Mouse (Mus musculus) limb, embryonic 13.5 days (tissue): ENCODE results near the gene Has3. TPM values are rescaled to one million over a fixed set of nuclear protein-coding genes. Genes with fewer than 3 reads are reported as not detected.
A peak's percentile ranks its signal among the peaks of the same experiment; 100 is the strongest.
"Not testable (repeated sequence)": the region's sequence is repeated elsewhere in the genome, so short reads cannot be mapped to it uniquely, and the experiment has no call there.

Experiments used
- ATAC-seq: fragments of 200-750 bp; cut with Nextera tagmentation; 2 replicates; pipeline ENCODE4 v1.8.0; 2017; ENCODE audit warnings: low read depth, moderate number of reproducible peaks, moderate TSS enrichment; ENCODE audit not compliant: low FRiP score
- H3K27ac ChIP-seq: fragments of 300-500 bp; sonication (generic); 2 replicates; pipeline ENCODE4 v1.5.1; 2015; ENCODE audit warnings: inconsistent platforms, mild to moderate bottlenecking, moderate library complexity
- H3K27me3 ChIP-seq: fragments of 300-500 bp; sonication (generic); 2 replicates; pipeline ENCODE4 v1.6.1; 2015; ENCODE audit warnings: mild to moderate bottlenecking, inconsistent platforms
- H3K36me3 ChIP-seq: fragments of 300-500 bp; sonication (generic); 2 replicates; pipeline ENCODE4 v1.6.1; 2015; ENCODE audit warnings: inconsistent platforms, mild to moderate bottlenecking, moderate library complexity
- H3K4me1 ChIP-seq: fragments of 300-500 bp; sonication (generic); 2 replicates; pipeline ENCODE4 v1.6.1; 2015; ENCODE audit warnings: inconsistent platforms
- H3K4me2 ChIP-seq: fragments of 300-500 bp; sonication (generic); replicated peaks from 2 replicates; pipeline ENCODE4 v1.6.1; 2015; ENCODE audit warnings: inconsistent platforms, mild to moderate bottlenecking, moderate library complexity
- H3K4me3 ChIP-seq: fragments of 300-500 bp; sonication (generic); 2 replicates; pipeline ENCODE4 v1.5.1; 2015; ENCODE audit warnings: moderate library complexity, mild to moderate bottlenecking, inconsistent platforms
- H3K9ac ChIP-seq: fragments of 300-500 bp; sonication (generic); 2 replicates; pipeline ENCODE4 v1.6.1; 2015; ENCODE audit warnings: mild to moderate bottlenecking, inconsistent platforms
- H3K9me3 ChIP-seq: fragments of 300-500 bp; sonication (generic); 2 replicates; pipeline ENCODE4 v1.6.1; 2016; ENCODE audit warnings: inconsistent platforms
- WGBS: fragments of 180-500 bp; shearing (Covaris S2); methylation state at CpG from one replicate; pipeline ENCODE4 v1.1.7; 2015; 5-methylcytosine and 5-hydroxymethylcytosine counted together
- polyA plus RNA-seq: library from polyadenylated mRNA; unstranded; fragments of >200 nt; fragmentation: Nextera tagmentation; extraction: Ambion mirVana; gene quantifications from 2 replicates; pipeline ENCODE4 v1.2.1, GENCODE M21; 2015

The Has3 gene
- polyA plus RNA-seq, 1 experiment from 2014 or later: 0.25 TPM

DNA sequence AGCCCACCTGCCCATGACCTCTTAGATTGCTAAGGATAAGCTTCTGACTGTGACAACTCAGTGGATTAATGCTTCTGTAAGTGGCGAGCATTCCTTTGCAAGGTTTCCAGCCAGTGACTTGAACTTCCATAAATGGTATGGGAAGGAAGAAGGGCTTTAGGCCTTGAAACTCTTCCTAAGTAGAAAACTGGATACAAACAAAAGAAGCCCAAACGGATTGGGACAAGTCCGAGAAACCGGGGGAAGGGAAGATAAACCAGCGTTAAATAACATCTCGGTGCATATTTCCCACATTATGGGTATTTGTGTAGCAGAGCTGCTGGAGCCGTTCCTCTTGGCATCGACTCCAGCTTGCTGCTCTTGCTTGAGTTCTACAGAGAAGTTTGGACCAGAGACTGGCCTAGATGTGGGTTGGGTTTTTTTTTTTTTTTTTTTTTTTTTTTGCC is 54.9 kb downstream of the Has3 start:
- Histone ChIP-seq H3K4me1 (peaks cover 11% of the 10 kb centered on the region), H3K9me3 (no peaks in the 10 kb centered on the region), H3K27me3 (no peaks in the 10 kb centered on the region), H3K4me3 (no peak overlapping the region), H3K4me2 (no peak overlapping the region), H3K27ac (no peak overlapping the region), H3K9ac (no peak overlapping the region), H3K36me3 (peaks cover 34% of the 10 kb centered on the region)
- WGBS: 81% methylated on average over 8 of the region's 8 CpGs
- no peak for ATAC-seq

DNA sequence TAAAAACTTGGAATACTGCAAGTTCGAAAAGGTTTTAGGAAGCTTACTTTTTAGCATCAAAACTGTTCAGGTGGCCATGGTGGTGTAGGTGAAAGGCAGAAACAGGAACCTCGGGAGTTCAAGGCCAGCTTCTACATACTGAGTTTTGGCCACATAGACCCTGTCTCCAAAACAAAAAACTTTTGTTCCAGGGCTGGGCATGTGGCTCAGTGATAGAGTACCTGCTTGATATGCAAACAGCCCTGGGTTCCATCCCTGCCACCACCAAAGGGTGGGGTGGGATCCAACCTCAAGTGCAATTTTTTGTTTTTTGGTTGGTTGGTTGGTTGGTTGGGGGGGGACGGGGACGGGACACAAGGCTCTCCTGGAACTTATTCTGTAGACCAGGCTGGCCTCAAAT is 55.4 kb downstream of the Has3 start:
- peaks cover 14% of the 10 kb centered on the region for H3K4me1 ChIP-seq
- WGBS: 85% methylated on average over 4 of the region's 4 CpGs
- H3K27me3 ChIP-seq: no peaks in the 10 kb centered on the region
- H3K4me3 ChIP-seq: no peak overlapping the region
- no peaks in the 10 kb centered on the region for H3K9me3 ChIP-seq
- H3K27ac ChIP-seq: no peak overlapping the region
- peaks cover 29% of the 10 kb centered on the region for H3K36me3 ChIP-seq
- no peak for ATAC-seq
- H3K4me2 ChIP-seq: no peak overlapping the region
- no peak overlapping the region for H3K9ac ChIP-seq

DNA sequence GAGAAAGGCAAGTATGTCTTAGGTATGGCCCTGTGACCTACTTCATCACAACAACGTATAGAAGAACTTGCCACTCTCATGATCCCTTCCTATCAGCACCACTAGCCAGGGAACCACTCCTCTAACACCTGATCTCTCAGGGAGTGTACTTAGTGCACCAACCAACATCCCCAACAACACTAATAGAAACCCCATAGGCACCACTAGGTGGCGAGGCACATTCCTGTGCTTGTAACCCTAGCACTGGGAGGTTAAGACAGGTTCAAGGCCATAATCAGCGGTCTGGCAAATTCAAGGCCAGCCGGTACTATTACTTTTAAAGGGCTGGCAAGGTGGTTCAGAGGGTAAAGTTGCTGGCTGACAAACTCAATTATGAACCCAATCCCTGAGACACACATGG is 57.2 kb downstream of the Has3 start:
- Histone ChIP-seq H3K27ac (no peak overlapping the region), H3K36me3 (peaks cover 14% of the 10 kb centered on the region), H3K27me3 (no peaks in the 10 kb centered on the region), H3K9me3 (no peaks in the 10 kb centered on the region), H3K4me1 (peaks cover 28% of the 10 kb centered on the region), H3K4me2 (no peak overlapping the region), H3K9ac (no peak overlapping the region), H3K4me3 (no peak overlapping the region)
- WGBS: 54% methylated on average over 4 of the region's 4 CpGs
- ATAC-seq: no peak

DNA sequence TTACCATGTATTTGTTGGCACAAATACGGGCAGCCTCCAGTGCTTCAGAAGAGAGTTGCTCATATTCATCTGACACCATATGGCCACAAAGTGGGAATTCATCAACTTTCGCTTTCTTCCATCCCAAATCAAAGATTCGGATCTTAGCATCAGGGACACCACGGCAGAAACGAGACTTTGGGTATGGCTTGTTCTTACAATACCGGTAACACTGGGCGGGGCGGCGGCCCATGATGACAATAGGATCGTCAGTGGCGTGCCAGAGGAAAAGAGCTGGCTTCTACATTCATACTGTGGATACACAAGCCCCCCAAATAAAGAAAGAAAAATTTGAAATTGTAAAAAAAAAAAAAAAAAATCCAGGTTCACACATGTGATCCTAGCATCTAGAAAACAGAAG is 58.1 kb downstream of the Has3 start:
- H3K27ac ChIP-seq, H3K4me2 ChIP-seq, H3K36me3 ChIP-seq, H3K9me3 ChIP-seq, H3K9ac ChIP-seq, H3K27me3 ChIP-seq, ATAC-seq, H3K4me3 ChIP-seq: not testable (repeated sequence)
- peaks cover 35% of the 10 kb centered on the region for H3K4me1 ChIP-seq
- 92% methylated on average over 11 of the region's 11 CpGs for WGBS

DNA sequence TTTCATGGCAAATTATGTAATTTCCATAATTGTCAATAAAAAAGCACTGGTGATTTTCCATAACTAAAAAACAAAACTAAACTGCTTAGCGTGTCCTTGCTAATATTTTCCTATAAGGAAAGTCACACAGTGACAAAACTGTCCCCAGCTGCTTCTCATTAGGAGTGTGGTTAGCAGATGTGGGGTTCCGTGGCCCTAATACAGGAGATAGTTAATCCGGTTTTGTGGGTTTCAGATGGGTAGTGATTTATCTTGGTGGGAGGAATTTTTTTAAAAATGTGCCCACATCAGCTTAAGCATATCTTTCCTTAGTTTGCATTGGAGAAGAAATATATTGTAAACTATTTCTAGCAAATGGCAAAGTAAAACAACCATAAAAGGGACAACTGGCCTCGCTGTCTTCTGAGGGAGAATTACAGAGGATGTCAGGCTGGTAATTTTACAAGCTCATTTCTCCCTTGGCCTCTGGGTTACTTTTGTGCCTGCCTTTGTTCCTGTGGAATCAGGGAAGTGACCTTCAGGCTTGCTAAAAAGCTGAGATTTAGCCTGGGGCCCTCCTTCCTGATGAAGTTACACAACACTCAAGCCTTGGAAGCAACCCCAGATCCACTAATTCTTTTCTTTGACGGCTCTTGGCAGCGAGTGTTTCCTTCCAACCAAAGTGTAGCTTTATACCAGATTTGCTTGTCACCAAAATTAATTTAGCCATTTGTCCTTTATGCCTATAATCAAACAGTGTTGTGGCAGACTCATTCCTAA is 59.3 kb downstream of the Has3 start:
- WGBS: 10% methylated on average over 6 of the region's 6 CpGs
- peak overlapping the region; percentile 22; the same call in 1 of the 2 replicates for H3K27ac ChIP-seq

DNA sequence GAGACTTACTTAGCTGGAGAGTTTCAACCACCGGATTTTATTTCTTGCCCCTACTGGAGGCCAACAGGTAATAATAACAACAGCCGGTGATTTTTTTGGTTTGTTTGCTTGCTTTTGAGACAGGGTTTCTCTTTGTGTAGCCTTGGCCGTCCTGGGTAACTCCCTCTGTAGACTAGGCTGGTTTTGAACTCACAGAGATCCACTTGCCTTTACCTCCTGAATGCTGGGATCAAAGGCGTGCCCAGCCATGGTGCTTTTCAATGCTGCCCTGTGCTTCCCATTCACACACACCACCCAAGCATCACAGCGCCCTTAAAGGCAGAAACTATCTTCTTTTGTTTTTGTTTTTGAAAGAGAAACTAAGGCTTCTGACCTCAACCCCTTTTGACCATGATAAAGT is 59.9 kb downstream of the Has3 start:
- no peak overlapping the region for H3K9ac ChIP-seq
- 72% methylated on average over 5 of the region's 5 CpGs for WGBS
- H3K4me2 ChIP-seq: no peak overlapping the region
- peak overlapping the region; percentile 22; the same call in 1 of the 2 replicates for H3K27ac ChIP-seq
- no peaks in the 10 kb centered on the region for H3K9me3 ChIP-seq
- peaks cover 36% of the 10 kb centered on the region for H3K4me1 ChIP-seq
- H3K36me3 ChIP-seq: no peaks in the 10 kb centered on the region
- ATAC-seq: no peak
- no peak overlapping the region for H3K4me3 ChIP-seq
- no peaks in the 10 kb centered on the region for H3K27me3 ChIP-seq

More for the DNA sequence above, 59.3 kb downstream of the Has3 start:
- Histone ChIP-seq H3K36me3 (no peaks in the 10 kb centered on the region), H3K4me3 (no peak overlapping the region), H3K9me3 (no peaks in the 10 kb centered on the region), H3K4me1 (peaks cover 35% of the 10 kb centered on the region), H3K4me2 (no peak overlapping the region), H3K27me3 (no peaks in the 10 kb centered on the region), H3K9ac (no peak overlapping the region)
- ATAC-seq: no peak

DNA sequence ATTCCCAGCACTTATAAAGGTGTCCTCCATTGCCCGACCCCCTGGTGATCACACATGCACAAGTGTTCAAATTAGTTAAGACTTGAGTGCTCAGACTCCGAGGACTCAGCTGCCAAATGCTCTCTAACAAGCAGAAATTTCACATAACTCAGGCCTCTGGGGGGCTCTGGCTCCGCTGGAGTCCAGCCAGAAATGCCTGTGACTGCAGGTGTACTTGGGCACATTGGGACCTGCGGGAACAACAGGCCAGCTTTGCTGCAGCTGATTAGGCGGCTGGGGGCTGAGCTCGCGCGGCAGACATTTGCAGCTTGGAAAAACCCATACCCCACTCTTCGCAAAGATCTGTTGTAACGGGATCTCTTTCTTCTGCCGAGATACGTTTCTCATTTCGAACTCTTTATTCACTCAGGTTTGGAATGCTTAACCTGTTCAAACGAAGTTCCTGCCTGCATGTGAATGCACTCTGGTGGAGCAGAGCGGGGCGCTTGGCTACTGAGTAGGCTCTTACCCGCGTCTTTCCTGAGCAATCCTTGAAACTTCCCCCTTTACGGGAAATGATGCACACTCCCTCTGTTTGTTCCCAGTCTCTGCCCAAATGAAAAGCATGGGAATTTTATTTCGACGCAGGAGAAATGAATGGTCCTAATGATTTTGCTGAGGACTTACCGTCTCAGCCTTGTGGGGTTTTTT is 62.5 kb downstream of the Has3 start:
- no peaks in the 10 kb centered on the region for H3K9me3 ChIP-seq
- no peaks in the 10 kb centered on the region for H3K27me3 ChIP-seq
- peak overlapping the region; percentile 48 for H3K9ac ChIP-seq
- H3K27ac ChIP-seq: peak overlapping the region; percentile 73; the same call in 1 of the 2 replicates
- peak overlapping the region; percentile 27 for H3K4me3 ChIP-seq
- peak overlapping the region; percentile 63 for H3K4me2 ChIP-seq
- H3K4me1 ChIP-seq: peaks cover 48% of the 10 kb centered on the region
- 4% methylated on average over 22 of the region's 22 CpGs for WGBS
- ATAC-seq: peak; percentile 41
- no peaks in the 10 kb centered on the region for H3K36me3 ChIP-seq

DNA sequence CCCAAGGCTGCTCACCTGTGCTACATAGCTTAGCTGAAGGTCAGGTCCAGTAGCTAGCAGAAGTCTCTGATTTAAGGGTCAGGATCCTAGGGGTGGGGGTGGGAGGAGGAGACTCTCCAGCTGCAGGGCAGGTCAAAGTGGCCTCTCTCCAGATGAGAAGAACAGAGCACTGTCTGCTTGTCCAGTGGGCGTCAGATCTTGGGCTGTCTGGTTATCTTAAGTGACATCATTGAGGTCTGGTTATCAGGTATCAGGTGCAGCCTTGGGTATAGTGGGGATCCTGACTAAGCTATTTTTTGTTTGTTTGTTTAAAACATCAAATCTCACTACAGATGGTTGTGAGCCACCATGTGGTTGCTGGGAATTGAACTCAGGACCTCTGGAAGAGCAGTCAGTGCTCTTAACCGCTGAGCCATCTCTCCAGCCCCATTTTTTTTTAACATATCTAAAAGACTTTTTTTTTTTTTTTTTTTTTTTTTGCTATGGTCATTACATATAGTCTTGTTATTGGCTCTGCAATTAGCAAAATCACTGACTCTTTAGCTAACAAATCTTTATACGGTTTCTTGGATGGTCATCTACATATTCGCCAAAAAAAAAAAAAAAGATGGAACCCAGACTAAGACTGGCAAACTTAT is 63.6 kb downstream of the Has3 start:
- Histone ChIP-seq H3K27ac (no peak overlapping the region), H3K36me3 (no peaks in the 10 kb centered on the region), H3K4me1 (peaks cover 57% of the 10 kb centered on the region), H3K4me2 (no peak overlapping the region), H3K27me3 (no peaks in the 10 kb centered on the region), H3K9ac (no peak overlapping the region), H3K9me3 (no peaks in the 10 kb centered on the region), H3K4me3 (no peak overlapping the region)
- WGBS: 79% methylated on average over 4 of the region's 4 CpGs
- no peak for ATAC-seq

Other genes starting within 250 kb of the Has3 start
- gene Tango6, start 187.2 kb upstream of the Has3 start, polyA plus RNA-seq: 9.5 and 10.3 TPM in 2 replicates
- 68.4 and 69.9 TPM in 2 replicates for gene Utp4, start 23.4 kb downstream of the Has3 start, polyA plus RNA-seq
- 16.4 and 17.7 TPM in 2 replicates for gene Sntb2, start 65.5 kb downstream of the Has3 start, polyA plus RNA-seq
- 81.7 and 81.9 TPM in 2 replicates for gene Vps4a, start 161.0 kb downstream of the Has3 start, polyA plus RNA-seq
- gene Pdf, start 178.4 kb downstream of the Has3 start, polyA plus RNA-seq: 51.0 and 55.6 TPM in 2 replicates
- gene Cog8, start 186.4 kb downstream of the Has3 start, polyA plus RNA-seq: 37.5 and 40.8 TPM in 2 replicates
- gene Nip7, start 186.6 kb downstream of the Has3 start, polyA plus RNA-seq: 99.9 and 104 TPM in 2 replicates
- gene Tmed6, start 195.4 kb downstream of the Has3 start, polyA plus RNA-seq: not detected in 2 replicates
- gene Terf2, start 226.3 kb downstream of the Has3 start, polyA plus RNA-seq: 23.5 and 24.0 TPM in 2 replicates